Mouse (Mus musculus) CH12.LX (cell line): ENCODE results near the gene Gm45716. TPM values are rescaled to one million over a fixed set of nuclear protein-coding genes. Genes with fewer than 3 reads are reported as not detected.

ENCODE experiments used
- DNase-seq: peaks from one replicate; pipeline ENCODE4 v3.0.0-alpha.2; 2013; ENCODE audit errors: extremely low read depth
- H3K27ac ChIP-seq: 2 replicates; pipeline ENCODE4 v1.5.1; 2012; ENCODE audit warnings: low read depth, mild to moderate bottlenecking, control low read depth, moderate library complexity; ENCODE audit not compliant: insufficient read depth
- H3K27me3 ChIP-seq: replicated peaks from 2 replicates; pipeline ENCODE3; 2012; ENCODE audit warnings: inconsistent platforms
- H3K36me3 ChIP-seq, 2 experiments: replicated peaks in 1 of 2; 2 replicates each; pipeline versions ENCODE3 to v1.6.1; 2012; ENCODE audit warnings: inconsistent platforms in 1 of 2, low read length in 1 of 2, mild to moderate bottlenecking in 1 of 2, mixed read lengths in 1 of 2, moderate library complexity in 1 of 2; ENCODE audit not compliant: control insufficient read depth in 1 of 2, insufficient read depth in 1 of 2
- H3K4me1 ChIP-seq, 2 experiments: 2 replicates each; pipeline ENCODE4 v1.6.1; 2012; ENCODE audit warnings: inconsistent platforms in 1 of 2, moderate library complexity in 1 of 2; ENCODE audit not compliant: insufficient read depth in 2 of 2, control insufficient read depth in 1 of 2
- H3K4me2 ChIP-seq: 2 replicates; pipeline ENCODE4 v1.6.1; 2012; ENCODE audit warnings: low read depth, mild to moderate bottlenecking, control low read depth; ENCODE audit not compliant: poor library complexity, insufficient read depth, severe bottlenecking
- H3K4me3 ChIP-seq, 3 experiments: fragments of 150-350 bp in 1 of 3; sonication (generic) in 1 of 3; replicated peaks in 1 of 3; 2 replicates each; pipeline versions ENCODE3 to v1.5.1; 2011 to 2012; ENCODE audit warnings: low read depth in 2 of 3, low read length in 2 of 3, mild to moderate bottlenecking in 2 of 3, moderate library complexity in 2 of 3, control low read depth in 1 of 3, improper control_type of control experiment in 1 of 3, inconsistent platforms in 1 of 3, mixed read lengths in 1 of 3; ENCODE audit not compliant: poor library complexity in 1 of 3
- H3K79me2 ChIP-seq: replicated peaks from 2 replicates; pipeline ENCODE4 v1.6.1; 2012; ENCODE audit warnings: mild to moderate bottlenecking, moderate library complexity; ENCODE audit not compliant: control insufficient read depth, poor library complexity, insufficient read depth, severe bottlenecking; ENCODE audit errors: extremely low read depth
- H3K9ac ChIP-seq: 2 replicates; pipeline ENCODE4 v1.6.1; 2012; ENCODE audit warnings: low read depth, mild to moderate bottlenecking, control low read depth, moderate library complexity; ENCODE audit not compliant: insufficient read depth
- H3K9me3 ChIP-seq: replicated peaks from 2 replicates; pipeline ENCODE3; 2012; ENCODE audit warnings: low read length, inconsistent platforms, mixed read lengths
- BHLHE40 ChIP-seq: IDR thresholded peaks from 2 replicates; pipeline ENCODE4 v1.6.1; 2011; ENCODE audit warnings: mild to moderate bottlenecking, low read depth, low read length, improper control_type of control experiment
- CHD1 ChIP-seq: IDR thresholded peaks from 2 replicates; pipeline ENCODE4 v1.6.1; 2012; ENCODE audit warnings: low read depth, low read length, improper control_type of control experiment, inconsistent platforms
- CHD2 ChIP-seq: IDR thresholded peaks from 2 replicates; pipeline ENCODE4 v1.6.1; 2011; ENCODE audit warnings: low read length, improper control_type of control experiment
- EP300 ChIP-seq: IDR thresholded peaks from 2 replicates; pipeline ENCODE4 v1.6.1; 2011; ENCODE audit warnings: low read length, improper control_type of control experiment
- ETS1 ChIP-seq: conservative IDR thresholded peaks from 2 replicates; pipeline ENCODE4 v1.6.1; 2012; ENCODE audit warnings: low read depth, mild to moderate bottlenecking, inconsistent platforms, low read length, improper control_type of control experiment, moderate library complexity
- IRF4 ChIP-seq: IDR thresholded peaks from 2 replicates; pipeline ENCODE4 v1.6.1; 2014; ENCODE audit warnings: low read depth, mild to moderate bottlenecking, inconsistent platforms, low read length, improper control_type of control experiment
- JUN ChIP-seq: IDR thresholded peaks from 2 replicates; pipeline ENCODE4 v1.6.1; 2011; ENCODE audit warnings: low read depth, mild to moderate bottlenecking, low read length, improper control_type of control experiment, moderate library complexity; ENCODE audit not compliant: insufficient read depth
- KAT2A ChIP-seq: IDR thresholded peaks from 2 replicates; pipeline ENCODE4 v1.6.1; 2012; ENCODE audit warnings: low read length, improper control_type of control experiment, inconsistent platforms; ENCODE audit not compliant: insufficient replicate concordance
- MAFK ChIP-seq: IDR thresholded peaks from 2 replicates; pipeline ENCODE4 v1.6.1; 2011; ENCODE audit warnings: low read length, improper control_type of control experiment; ENCODE audit not compliant: insufficient replicate concordance
- MAZ ChIP-seq: IDR thresholded peaks from 2 replicates; pipeline ENCODE4 v1.6.1; 2012; ENCODE audit warnings: low read depth, mild to moderate bottlenecking, inconsistent platforms, low read length, improper control_type of control experiment, moderate library complexity
- MEF2A ChIP-seq: IDR thresholded peaks from 2 replicates; pipeline ENCODE4 v1.6.1; 2014; ENCODE audit warnings: low read depth, mild to moderate bottlenecking, inconsistent platforms, low read length, improper control_type of control experiment, borderline replicate concordance
- MXI1 ChIP-seq: IDR thresholded peaks from 2 replicates; pipeline ENCODE4 v1.6.1; 2011; ENCODE audit warnings: mild to moderate bottlenecking, low read depth, low read length, improper control_type of control experiment
- MYC ChIP-seq: IDR thresholded peaks from 2 replicates; pipeline ENCODE4 v1.6.1; 2011; ENCODE audit warnings: low read depth, mild to moderate bottlenecking, improper control_type of control experiment, low read length
- NRF1 ChIP-seq: IDR thresholded peaks from 2 replicates; pipeline ENCODE4 v1.6.1; 2014; ENCODE audit warnings: low read depth, mild to moderate bottlenecking, inconsistent platforms, low read length, improper control_type of control experiment, moderate library complexity
- PAX5 ChIP-seq: IDR thresholded peaks from 2 replicates; pipeline ENCODE4 v1.6.1; 2012; ENCODE audit warnings: low read length, inconsistent platforms, mixed read lengths
- POLR2A ChIP-seq: IDR thresholded peaks from 2 replicates; pipeline ENCODE4 v1.6.1; 2011; ENCODE audit warnings: low read depth, mild to moderate bottlenecking, improper control_type of control experiment, low read length
- RAD21 ChIP-seq: IDR thresholded peaks from 2 replicates; pipeline ENCODE4 v1.6.1; 2011; ENCODE audit warnings: low read depth, mild to moderate bottlenecking, low read length, improper control_type of control experiment, moderate library complexity
- SMC3 ChIP-seq: IDR thresholded peaks from 2 replicates; pipeline ENCODE4 v1.6.1; 2011; ENCODE audit warnings: low read depth, low read length, improper control_type of control experiment
- TBP ChIP-seq: conservative IDR thresholded peaks from 2 replicates; pipeline ENCODE4 v1.6.1; 2011; ENCODE audit warnings: low read depth, low read length, improper control_type of control experiment
- TCF12 ChIP-seq: IDR thresholded peaks from 2 replicates; pipeline ENCODE4 v1.6.1; 2014; ENCODE audit warnings: low read depth, mild to moderate bottlenecking, inconsistent platforms, low read length, improper control_type of control experiment
- UBTF ChIP-seq: IDR thresholded peaks from 2 replicates; pipeline ENCODE4 v1.6.1; 2012; ENCODE audit warnings: low read depth, mild to moderate bottlenecking, inconsistent platforms, low read length, improper control_type of control experiment, moderate library complexity
- USF1 ChIP-seq: IDR thresholded peaks from 2 replicates; pipeline ENCODE4 v1.6.1; 2014; ENCODE audit warnings: low read depth, mild to moderate bottlenecking, inconsistent platforms, low read length, improper control_type of control experiment
- USF2 ChIP-seq: conservative IDR thresholded peaks from 2 replicates; pipeline ENCODE4 v1.6.1; 2011; ENCODE audit warnings: low read depth, low read length, improper control_type of control experiment
- ZC3H11A ChIP-seq: IDR thresholded peaks from 2 replicates; pipeline ENCODE4 v1.6.1; 2012; ENCODE audit warnings: low read depth, mild to moderate bottlenecking, inconsistent platforms, low read length, improper control_type of control experiment
- ZMIZ1 ChIP-seq: IDR thresholded peaks from 2 replicates; pipeline ENCODE4 v1.6.1; 2012; ENCODE audit warnings: low read depth, mild to moderate bottlenecking, inconsistent platforms, low read length, improper control_type of control experiment
- ZNF384 ChIP-seq: IDR thresholded peaks from 2 replicates; pipeline ENCODE4 v1.6.1; 2012; ENCODE audit warnings: low read depth, low read length, improper control_type of control experiment, inconsistent platforms
- dilution Hi-C: fragments of 300-500 bp; cut with MboI; formaldehyde crosslinking; loops from 2 replicates; pipeline ENCODE4 v1.14.3; 2020; ENCODE audit warnings: low sequenced_read_pairs; ENCODE audit not compliant: extremely low pct_unique_long_range_greater_than_20kb, extremely low pct_ligation_motif_present
- in situ Hi-C: fragments of 300-500 bp; cut with MboI; formaldehyde crosslinking; loops from 3 replicates; pipeline ENCODE4 v1.14.3; 2019; ENCODE audit warnings: low sequenced_read_pairs, low pct_ligation_motif_present, low pct_unique_long_range_greater_than_20kb, mixed read lengths
- polyA plus RNA-seq: library from polyadenylated mRNA; unstranded; fragments of >175 nt; gene quantifications from 2 replicates; pipeline ENCODE4 v1.2.1, GENCODE M21; 2012; ENCODE audit warnings: low read depth; ENCODE audit not compliant: insufficient read length
- total RNA-seq, 2 experiments: library from RNA; depleted of rRNA; stranded (reverse); fragments of 300-350 nt in 1 of 2; fragments of >200 nt in 1 of 2; gene quantifications; 2 replicates each; pipeline ENCODE4 v1.2.3; 2012 to 2014

The Gm45716 gene
- total and polyA plus RNA-seq, 3 experiments, result 3.0 to 15.9 (median 9.9) TPM

GRCm38 (mm10) chr11:90235221-90235620 is 47.7 kb downstream of the Gm45716 start:
- no peak overlapping the region for H3K4me3 ChIP-seq
- dilution Hi-C loops (no loop called here), in situ Hi-C loops (no loop called here)
- no peaks in the 10 kb centered on the region for H3K36me3 ChIP-seq
- H3K9ac ChIP-seq, result no peak overlapping the region
- DNase-seq, result no peak
- peaks cover 18 to 30% of the 10 kb centered on the region in 2 experiments for H3K4me1 ChIP-seq
- H3K79me2 ChIP-seq, result no peaks in the 10 kb centered on the region
- H3K4me2 ChIP-seq, result peak overlapping the region; percentile 58; the same call in 1 of the 2 replicates
- no peaks in the 10 kb centered on the region for H3K9me3 ChIP-seq
- TF ChIP-seq USF2 (no peak), IRF4 (peak; percentile 60; the same call in 1 of the 2 replicates)
- TF ChIP-seq, all 38 proteins: peak for 1
- no peaks in the 10 kb centered on the region for H3K27me3 ChIP-seq
- H3K27ac ChIP-seq, result no peak overlapping the region

GRCm38 (mm10) chr11:90237616-90238015 is 50.1 kb downstream of the Gm45716 start:
- H3K4me1 ChIP-seq, result peaks cover 18 to 43% of the 10 kb centered on the region in 2 experiments
- no peaks in the 10 kb centered on the region for H3K27me3 ChIP-seq
- H3K4me3 ChIP-seq, result no peak overlapping the region
- no peaks in the 10 kb centered on the region for H3K36me3 ChIP-seq
- H3K79me2 ChIP-seq, result no peaks in the 10 kb centered on the region
- no peak overlapping the region for H3K9ac ChIP-seq
- no peak overlapping the region for H3K4me2 ChIP-seq
- dilution Hi-C loops (no loop called here), in situ Hi-C loops (no loop called here)
- no peaks in the 10 kb centered on the region for H3K9me3 ChIP-seq
- TF ChIP-seq UBTF (no peak), CHD1 (no peak), ETS1 (no peak), ZC3H11A (no peak), MAZ (no peak), USF2 (no peak)
- no peak overlapping the region for H3K27ac ChIP-seq
- no peak for DNase-seq

- Histone ChIP-seq H3K9me3 (no peaks in the 10 kb centered on the region), H3K4me3 (no peak overlapping the region), H3K27ac (no peak overlapping the region), H3K36me3 (no peaks in the 10 kb centered on the region), H3K27me3 (no peaks in the 10 kb centered on the region), H3K4me2 (peak overlapping the region; percentile 7; the same call in 1 of the 2 replicates), H3K9ac (no peak overlapping the region), H3K4me1 (peaks cover 18 to 43% of the 10 kb centered on the region in 2 experiments), H3K79me2 (no peaks in the 10 kb centered on the region)
- DNase-seq, result peak; percentile 62
- in situ Hi-C loops (no loop called here), dilution Hi-C loops (no loop called here)
- no peak for TF ChIP-seq USF2
- TF ChIP-seq MYC, result no peak
- no peak for TF ChIP-seq UBTF
- TF ChIP-seq MAZ, result no peak
- TF ChIP-seq SMC3, result no peak
- TF ChIP-seq NRF1, result no peak
- TF ChIP-seq MXI1, result no peak
- TF ChIP-seq CHD2, result no peak
- no peak for TF ChIP-seq TCF12
- peak; percentile 7; the same call in 1 of the 2 replicates for TF ChIP-seq EP300
- TF ChIP-seq TBP, result no peak
- TF ChIP-seq BHLHE40, result peak; percentile 61
- no peak for TF ChIP-seq KAT2A
- no peak for TF ChIP-seq ZMIZ1
- TF ChIP-seq JUN, result no peak
- peak; percentile 72 for TF ChIP-seq ETS1
- no peak for TF ChIP-seq USF1
- no peak for TF ChIP-seq POLR2A
- 0 out of 2 replicates have a peak, but pooled peaks have one; percentile 20 for TF ChIP-seq IRF4
- TF ChIP-seq PAX5, result no peak
- no peak for TF ChIP-seq MEF2A
- TF ChIP-seq ZNF384, result no peak
- no peak for TF ChIP-seq MAFK
- no peak for TF ChIP-seq RAD21
Measured at GRCm38 (mm10) chr11:90238657-90239056, 51.2 kb downstream of the Gm45716 start.
